Mouse (Mus musculus): ENCODE measurements around the gene Sgms1. TPM values are rescaled to one million over a fixed set of nuclear protein-coding genes. Genes with fewer than 3 reads are reported as not detected.

Sgms1 gene
- total RNA-seq, 2 experiments from 2014 or later = 13.2 to 21.0 TPM

DNA sequence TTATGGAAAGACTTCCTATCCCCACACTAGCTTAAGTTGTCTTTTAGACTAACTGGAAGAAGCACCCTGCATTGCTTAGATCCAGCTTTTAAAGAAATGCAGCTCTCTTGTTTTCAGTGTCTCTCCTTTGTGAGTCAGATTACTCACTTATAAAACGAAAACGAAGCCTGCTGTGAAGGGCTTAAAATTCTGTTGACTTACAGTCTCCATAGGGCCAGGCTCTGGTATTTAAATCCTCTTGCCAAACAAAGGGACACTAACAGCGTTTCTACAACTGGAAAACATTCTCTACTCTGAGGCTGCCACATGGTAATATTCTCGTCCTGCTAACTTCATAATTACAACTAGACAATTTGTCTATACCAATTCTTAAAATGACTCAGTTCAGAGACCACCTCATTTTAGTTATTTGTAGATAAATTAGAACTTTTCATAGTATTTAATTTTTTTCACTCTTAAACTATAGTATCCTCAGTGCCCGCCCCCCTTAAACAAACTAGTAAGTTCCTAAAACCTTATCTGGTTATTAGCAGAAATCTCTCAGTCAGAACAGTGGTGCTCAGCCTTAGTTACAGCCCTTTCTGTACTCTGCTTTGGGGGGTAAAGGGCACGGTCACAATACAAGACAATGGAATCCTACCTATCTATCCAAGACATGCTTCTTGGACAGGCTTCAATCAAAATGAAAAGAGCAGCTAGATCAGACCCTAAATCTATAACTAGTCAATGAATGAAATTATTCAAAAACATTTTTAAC is 133.9 kb downstream of the Sgms1 start:
- ATAC-seq (replicated peaks; ENCODE audit: poor library complexity, severe bottlenecking) = no peak

- peak; percentile 70 for ATAC-seq (replicated peaks; ENCODE audit: poor library complexity, severe bottlenecking)
Observed at GRCm38 (mm10) chr19:32254739-32255344, 134.7 kb downstream of the Sgms1 start.

DNA sequence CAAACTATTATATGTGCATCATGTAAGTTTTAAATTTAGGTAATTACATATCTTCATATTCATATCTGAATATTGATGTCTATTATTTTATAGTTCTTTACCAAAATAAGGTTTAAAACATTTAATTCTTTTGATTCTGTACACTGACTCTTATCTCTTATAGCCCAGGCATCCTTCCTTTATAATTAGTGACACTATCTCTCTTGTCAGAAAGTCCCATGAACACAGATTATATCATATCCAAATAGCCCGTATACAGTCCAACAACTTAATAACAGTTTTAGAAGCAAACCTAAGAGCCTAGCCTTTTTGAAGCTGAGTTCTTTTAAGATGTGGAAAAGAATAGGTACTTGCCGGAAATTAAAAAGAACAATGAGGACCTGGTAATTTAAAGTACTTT is 135.3 kb downstream of the Sgms1 start:
- no peak for ATAC-seq (replicated peaks; ENCODE audit: poor library complexity, severe bottlenecking)

DNA sequence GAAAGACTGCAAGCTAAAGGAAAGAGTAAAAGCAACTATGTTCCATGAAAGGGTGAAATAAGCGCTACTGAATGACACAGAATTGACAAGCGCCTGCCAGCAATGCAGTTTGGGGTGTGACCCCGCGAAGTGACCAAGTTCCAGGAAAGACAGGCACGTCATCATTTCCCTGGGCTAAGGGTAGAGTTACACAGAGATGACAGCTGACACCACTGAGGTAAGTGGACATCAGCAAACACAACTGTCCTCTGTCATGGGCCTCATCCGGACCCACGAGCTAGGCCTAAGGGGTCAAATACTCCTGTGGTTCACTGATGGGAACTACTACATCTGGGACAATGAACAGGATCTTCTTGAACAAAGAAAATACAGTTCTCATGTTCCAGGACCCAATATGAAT is 136.5 kb downstream of the Sgms1 start:
- ATAC-seq (replicated peaks; ENCODE audit: poor library complexity, severe bottlenecking) = no peak

- no peak for ATAC-seq (replicated peaks; ENCODE audit: poor library complexity, severe bottlenecking)
Observed at GRCm38 (mm10) chr19:32252451-32252850, 137.1 kb downstream of the Sgms1 start.

GRCm38 (mm10) chr19:32249181-32250130 is 140.1 kb downstream of the Sgms1 start:
- peak; percentile 60 for ATAC-seq (replicated peaks; ENCODE audit: poor library complexity, severe bottlenecking)

DNA sequence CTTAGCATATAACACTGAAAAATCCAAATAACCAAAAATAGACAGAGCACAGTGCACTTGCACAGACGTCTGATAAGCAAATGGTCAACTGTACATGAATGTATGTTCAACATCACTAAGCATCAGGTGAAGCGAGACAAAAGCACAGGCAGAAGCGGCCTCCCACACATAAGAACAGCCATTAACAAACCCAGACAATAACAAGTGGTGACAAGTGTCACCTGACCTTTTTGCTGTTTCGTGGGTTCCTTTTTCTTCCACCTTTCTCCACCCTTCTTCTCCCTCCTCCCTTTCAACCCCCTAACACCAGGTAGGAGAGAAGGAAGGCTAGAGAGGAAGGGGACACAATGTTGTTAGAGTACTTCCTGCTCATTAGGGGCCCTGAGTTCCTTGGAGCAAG is 144.6 kb downstream of the Sgms1 start:
- no peak for ATAC-seq (replicated peaks; ENCODE audit: poor library complexity, severe bottlenecking)

DNA sequence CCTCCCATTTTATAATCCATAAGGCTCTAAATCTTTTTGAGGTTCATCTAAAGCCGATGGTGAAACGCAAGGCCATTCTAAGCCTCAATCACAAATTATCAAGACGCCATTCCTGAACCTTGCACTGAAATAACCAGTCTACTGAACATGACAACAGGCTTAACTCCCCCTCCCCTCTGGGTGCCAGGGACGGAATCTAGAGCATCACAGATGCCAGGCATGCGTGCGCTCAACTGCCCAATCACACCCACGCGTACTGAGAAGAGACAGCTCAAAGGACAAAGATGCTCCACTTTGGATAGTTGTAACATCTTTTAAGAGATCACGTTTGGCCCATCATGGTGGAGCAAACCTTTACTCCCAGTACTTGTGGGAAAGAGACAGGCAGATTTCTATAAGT is 146.3 kb downstream of the Sgms1 start:
- ATAC-seq (replicated peaks; ENCODE audit: poor library complexity, severe bottlenecking) = no peak

GRCm38 (mm10) chr19:32242153-32242552 is 147.4 kb downstream of the Sgms1 start:
- ATAC-seq (replicated peaks; ENCODE audit: poor library complexity, severe bottlenecking) = no peak

GRCm38 (mm10) chr19:32240417-32240990 is 149.0 kb downstream of the Sgms1 start:
- peak; percentile 50 for ATAC-seq (replicated peaks; ENCODE audit: poor library complexity, severe bottlenecking)

- no peak for ATAC-seq (replicated peaks; ENCODE audit: poor library complexity, severe bottlenecking)
Observed at GRCm38 (mm10) chr19:32239925-32240324, 149.6 kb downstream of the Sgms1 start.

DNA sequence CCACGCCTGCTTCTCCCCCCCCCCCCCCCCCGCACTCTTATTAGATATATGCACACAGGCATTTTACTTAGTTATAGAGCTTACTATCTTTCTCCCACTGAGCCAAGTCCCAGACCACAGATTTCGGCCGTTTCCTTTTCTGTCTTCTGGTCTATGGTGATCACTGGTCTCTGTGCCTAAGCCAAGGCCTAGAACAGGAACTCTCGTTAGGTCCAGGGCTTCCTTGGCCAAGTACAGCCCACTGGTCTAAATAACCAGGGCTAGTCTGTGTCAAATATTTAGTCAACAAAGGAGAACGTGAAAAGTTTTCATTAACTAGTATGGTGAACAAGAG is 150.1 kb downstream of the Sgms1 start:
- ATAC-seq (replicated peaks; ENCODE audit: poor library complexity, severe bottlenecking) = 0 out of 2 replicates have a peak, but pooled peaks have one; percentile 10

- ATAC-seq (replicated peaks; ENCODE audit: poor library complexity, severe bottlenecking) = peak; percentile 60
Observed at GRCm38 (mm10) chr19:32238722-32239458, 150.6 kb downstream of the Sgms1 start.

DNA sequence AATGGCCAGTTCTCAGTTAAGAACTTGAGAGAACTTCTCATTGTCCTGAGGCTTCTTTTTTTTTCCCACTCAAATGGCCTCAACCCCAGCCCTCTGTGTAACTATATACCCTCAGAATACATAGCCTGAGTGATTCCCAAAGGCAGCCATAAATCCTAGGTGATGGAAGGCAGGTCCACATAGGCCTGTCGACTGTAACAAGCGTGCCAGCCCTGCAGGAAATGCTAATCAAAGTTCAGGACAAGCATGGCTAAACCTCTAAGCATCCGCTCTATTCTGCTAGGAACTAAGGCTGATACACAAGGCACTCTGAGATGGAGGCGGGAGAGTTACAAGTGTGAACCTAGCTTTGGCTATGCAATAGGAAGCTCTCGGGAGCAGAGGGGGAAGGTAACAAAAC is 151.8 kb downstream of the Sgms1 start:
- no peak for ATAC-seq (replicated peaks; ENCODE audit: poor library complexity, severe bottlenecking)

DNA sequence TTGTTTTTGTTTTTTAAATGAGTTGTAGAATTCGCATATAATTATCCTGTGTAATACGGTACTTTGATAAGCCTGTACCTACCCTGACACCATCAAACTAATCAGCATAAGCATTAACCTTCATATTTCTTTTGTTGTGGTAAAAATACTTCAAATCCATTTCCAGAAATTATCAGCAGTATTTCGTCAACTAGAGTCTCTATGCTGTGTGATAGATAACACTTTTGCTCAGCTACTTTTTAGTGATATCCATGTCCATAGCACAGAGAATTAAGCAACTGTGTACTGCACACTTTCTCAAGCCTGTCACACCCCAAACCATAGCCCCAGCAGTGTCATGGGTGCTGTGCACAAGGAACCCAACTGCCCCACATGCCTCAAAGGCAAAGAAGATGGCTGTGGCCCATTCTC is 152.3 kb downstream of the Sgms1 start:
- no peak for ATAC-seq (replicated peaks; ENCODE audit: poor library complexity, severe bottlenecking)

DNA sequence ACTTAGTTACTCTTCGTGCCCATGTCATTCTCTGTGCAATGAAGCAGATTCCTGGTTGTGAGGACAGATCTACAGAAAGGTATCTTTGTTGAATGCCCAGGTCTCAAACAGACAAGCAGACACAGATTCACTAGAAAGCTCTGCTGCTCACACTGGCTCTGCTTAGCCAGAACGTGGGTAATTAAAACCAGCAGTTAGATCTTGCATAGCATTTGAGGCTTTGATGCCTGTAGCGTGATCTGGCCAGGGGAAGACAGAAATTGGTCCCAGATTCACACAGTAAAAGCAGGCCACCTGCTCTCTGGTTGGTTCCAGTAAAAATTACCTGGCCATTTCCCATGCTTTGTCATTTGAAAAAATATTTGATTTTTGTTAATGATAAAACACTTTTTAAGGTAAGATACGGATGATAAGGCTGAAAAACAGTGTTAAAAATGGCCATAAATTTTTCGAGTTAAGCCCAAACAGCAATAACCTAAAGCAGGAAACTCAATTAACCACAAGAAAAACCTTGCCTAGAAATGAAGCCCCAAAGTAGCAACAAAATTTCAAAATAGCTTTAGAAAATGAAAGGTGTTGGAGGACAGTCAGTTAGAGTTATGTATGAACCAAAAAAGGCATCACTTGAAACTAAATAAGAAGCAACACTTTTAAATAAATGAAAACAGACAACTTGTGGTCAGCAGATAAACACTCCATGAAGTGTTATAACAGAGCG is 154.6 kb downstream of the Sgms1 start:
- ATAC-seq (replicated peaks; ENCODE audit: poor library complexity, severe bottlenecking) = no peak

- ATAC-seq (replicated peaks; ENCODE audit: poor library complexity, severe bottlenecking) = peak; percentile 37; the same call in 1 of the 2 replicates
Observed at GRCm38 (mm10) chr19:32231292-32231691, 158.2 kb downstream of the Sgms1 start.

DNA sequence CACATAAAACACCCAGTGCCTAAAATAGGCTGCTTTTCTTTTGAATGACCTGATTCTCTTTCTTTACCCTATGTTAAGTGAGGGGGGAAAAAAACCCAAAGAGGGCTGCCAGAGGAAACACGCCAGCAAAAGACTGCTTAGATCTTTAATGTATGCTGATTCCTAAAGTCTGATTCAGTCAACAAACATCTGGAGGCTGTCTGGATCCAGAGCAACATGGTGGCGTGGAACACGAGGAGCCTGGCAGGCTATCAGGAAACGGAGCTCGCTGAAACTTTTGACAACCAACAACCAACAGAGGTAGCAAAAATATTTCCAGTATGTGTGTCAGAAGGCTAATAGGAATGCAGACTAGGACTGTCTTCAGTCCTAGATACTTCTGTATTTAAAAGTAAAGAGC is 158.7 kb downstream of the Sgms1 start:
- no peak for ATAC-seq (replicated peaks; ENCODE audit: poor library complexity, severe bottlenecking)

GRCm38 (mm10) chr19:32230301-32230700 is 159.2 kb downstream of the Sgms1 start:
- ATAC-seq (replicated peaks; ENCODE audit: poor library complexity, severe bottlenecking) = no peak

Measured in granulocyte monocyte progenitor cell, adult 5-6 weeks (primary cell).